Mouse (Mus musculus) lung, embryonic 16.5 days (tissue): Measurements from ENCODE around the gene Tmem186. TPM values are rescaled to one million over a fixed set of nuclear protein-coding genes. Genes with fewer than 3 reads are reported as not detected.
A peak's percentile ranks its signal among the peaks of the same experiment; 100 is the strongest.

ENCODE experiments used
- ATAC-seq: fragments of 200-750 bp; cut with Nextera tagmentation; 2 replicates; pipeline ENCODE4 v1.8.0; 2017; ENCODE audit warnings: low read depth, mild to moderate bottlenecking, moderate library complexity
- H3K27ac ChIP-seq: fragments of 300-500 bp; sonication (generic); 2 replicates; pipeline ENCODE4 v1.5.1; 2014; ENCODE audit warnings: mild to moderate bottlenecking, control low read depth, low read length
- H3K27me3 ChIP-seq: fragments of 300-500 bp; sonication (generic); 2 replicates; pipeline ENCODE4 v1.6.1; 2014; ENCODE audit warnings: low read depth, low read length, mixed read lengths; ENCODE audit not compliant: control insufficient read depth, insufficient read depth
- H3K36me3 ChIP-seq: fragments of 300-500 bp; sonication (generic); 2 replicates; pipeline ENCODE4 v1.6.1; 2014; ENCODE audit warnings: low read length; ENCODE audit not compliant: control insufficient read depth, insufficient read depth
- H3K4me1 ChIP-seq: fragments of 300-500 bp; sonication (generic); replicated peaks from 2 replicates; pipeline ENCODE4 v1.6.1; 2014; ENCODE audit warnings: low read length, mixed read lengths; ENCODE audit not compliant: control insufficient read depth, insufficient read depth
- H3K4me2 ChIP-seq: fragments of 300-500 bp; sonication (generic); 2 replicates; pipeline ENCODE4 v1.6.1; 2014; ENCODE audit warnings: low read depth, low read length, control low read depth
- H3K4me3 ChIP-seq: fragments of 300-500 bp; sonication (generic); 2 replicates; pipeline ENCODE4 v1.5.1; 2014; ENCODE audit warnings: mild to moderate bottlenecking, low read length, control low read depth
- H3K9ac ChIP-seq: fragments of 300-500 bp; sonication (generic); 2 replicates; pipeline ENCODE4 v1.6.1; 2014; ENCODE audit warnings: low read length, control low read depth
- H3K9me3 ChIP-seq: fragments of 300-500 bp; sonication (generic); 2 replicates; pipeline ENCODE4 v1.6.1; 2016; ENCODE audit warnings: low read length; ENCODE audit not compliant: control insufficient read depth
- WGBS: fragments of 180-500 bp; shearing (Covaris S2); extraction: QIAGEN DNeasy Blood & Tissue Kit; methylation state at CpG from one replicate; pipeline ENCODE4 v1.1.7; 2014; 5-methylcytosine and 5-hydroxymethylcytosine counted together
- polyA plus RNA-seq: library from polyadenylated mRNA; unstranded; fragments of >200 nt; fragmentation: Nextera tagmentation; extraction: Ambion mirVana; gene quantifications from 2 replicates; pipeline ENCODE4 v1.2.1, GENCODE M21; 2015

The Tmem186 gene
- polyA plus RNA-seq, 1 experiment from 2014 or later = 16.2 TPM

DNA sequence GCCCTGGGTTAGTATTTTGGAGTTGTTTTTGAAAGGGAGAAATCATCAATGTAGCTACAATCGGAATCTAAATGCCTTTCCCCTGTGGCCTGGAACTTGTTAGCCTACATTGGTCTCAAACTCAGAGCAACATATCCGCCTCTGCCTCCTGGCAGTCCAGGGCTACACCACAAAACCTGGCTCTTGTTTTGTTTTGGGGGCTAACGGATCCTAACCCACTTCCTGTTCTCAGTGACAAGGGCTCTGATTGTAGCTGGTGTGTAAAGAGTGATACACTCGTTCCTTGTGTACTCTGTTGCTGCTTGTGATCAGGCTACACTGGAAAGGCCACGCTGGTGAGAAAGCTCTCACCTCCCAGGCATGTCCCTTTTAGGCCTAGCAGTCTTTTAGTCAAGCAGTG, 6.1 kb downstream of the Tmem186 start:
- Histone ChIP-seq H3K9me3 (no peaks in the 10 kb centered on the region), H3K27ac (no peak overlapping the region), H3K27me3 (no peaks in the 10 kb centered on the region), H3K9ac (no peak overlapping the region), H3K4me2 (no peak overlapping the region), H3K4me1 (peaks cover 5% of the 10 kb centered on the region), H3K36me3 (peaks cover 10% of the 10 kb centered on the region; the same call in 1 of the 2 replicates), H3K4me3 (no peak overlapping the region)
- WGBS = 86% methylated on average over 5 of the region's 5 CpGs
- ATAC-seq = no peak

DNA sequence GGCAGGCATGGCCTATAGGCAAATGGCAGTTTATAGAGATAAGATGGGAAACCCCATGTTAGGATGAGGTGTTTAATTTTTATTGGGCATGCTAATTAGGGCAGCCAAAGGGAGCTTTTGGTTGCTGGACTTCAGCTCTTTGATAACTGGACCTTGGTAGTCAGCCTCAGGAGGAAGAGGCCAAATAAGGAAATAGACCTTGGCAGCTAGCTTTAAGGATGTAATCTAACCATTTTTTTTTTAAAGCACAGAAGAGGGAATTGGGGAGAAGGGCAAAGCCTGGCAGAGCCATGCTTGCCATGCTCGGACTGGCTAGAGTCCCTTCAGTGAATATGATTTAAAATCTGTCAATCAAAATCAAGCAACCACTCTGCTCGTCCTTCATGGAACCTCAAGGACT, 7.1 kb downstream of the Tmem186 start:
- ATAC-seq = no peak
- Histone ChIP-seq H3K9me3 (no peaks in the 10 kb centered on the region), H3K4me1 (no peaks in the 10 kb centered on the region), H3K27me3 (no peaks in the 10 kb centered on the region), H3K4me2 (no peak overlapping the region), H3K36me3 (0 out of 2 replicates have a peak, but pooled peaks cover 6% of the 10 kb centered on the region), H3K4me3 (no peak overlapping the region), H3K27ac (no peak overlapping the region), H3K9ac (no peak overlapping the region)
- 65% methylated on average over 2 of the region's 2 CpGs for whole genome bisulfite sequencing

DNA sequence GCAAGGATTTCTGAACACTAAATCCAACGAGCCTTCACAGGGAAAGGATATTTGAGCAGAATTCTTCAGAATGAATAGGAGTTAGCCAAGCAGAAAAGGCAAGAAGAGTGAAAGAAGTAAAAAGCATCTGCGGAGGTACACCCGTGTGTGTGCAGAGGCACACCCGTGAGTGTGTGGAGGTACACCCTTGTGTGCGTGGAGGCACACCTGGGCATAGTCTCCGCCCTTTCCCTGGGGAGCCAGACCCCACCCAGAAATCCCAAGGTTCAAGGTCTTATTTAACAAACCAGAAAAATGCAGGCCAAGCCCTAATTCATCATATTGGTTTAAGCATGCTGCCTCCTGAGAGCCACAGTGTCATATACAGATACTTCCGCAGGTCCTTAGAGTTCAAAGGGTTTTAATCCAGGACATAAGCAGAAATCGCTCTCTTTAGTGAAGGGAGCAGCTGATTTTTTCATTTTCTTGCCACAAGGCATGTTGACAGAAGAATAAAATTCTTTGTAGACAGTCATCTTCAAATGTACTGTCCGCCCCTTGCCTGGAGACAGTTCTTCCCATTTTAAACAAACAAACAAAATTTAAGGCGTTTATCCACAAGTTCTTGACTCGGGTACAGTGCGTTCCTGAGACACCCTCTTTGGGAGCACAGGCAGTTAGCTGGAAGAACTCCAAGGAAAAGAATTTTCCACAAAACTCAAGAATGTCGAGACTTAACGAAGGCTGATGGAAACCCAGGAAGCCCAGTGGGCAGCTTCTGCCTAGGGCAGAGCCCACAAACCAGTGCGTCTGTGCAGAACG, 17.0 kb downstream of the Tmem186 start:
- Histone ChIP-seq H3K27me3 (no peaks in the 10 kb centered on the region), H3K36me3 (no peaks in the 10 kb centered on the region), H3K4me3 (no peak overlapping the region), H3K9me3 (no peaks in the 10 kb centered on the region), H3K4me1 (peaks cover 4% of the 10 kb centered on the region; the same call in 1 of the 2 replicates), H3K9ac (no peak overlapping the region), H3K4me2 (no peak overlapping the region), H3K27ac (no peak overlapping the region)
- 46% methylated on average over 16 of the region's 16 CpGs for whole genome bisulfite sequencing
- 0 out of 2 replicates have a peak, but pooled peaks have one; percentile 15 for ATAC-seq

DNA sequence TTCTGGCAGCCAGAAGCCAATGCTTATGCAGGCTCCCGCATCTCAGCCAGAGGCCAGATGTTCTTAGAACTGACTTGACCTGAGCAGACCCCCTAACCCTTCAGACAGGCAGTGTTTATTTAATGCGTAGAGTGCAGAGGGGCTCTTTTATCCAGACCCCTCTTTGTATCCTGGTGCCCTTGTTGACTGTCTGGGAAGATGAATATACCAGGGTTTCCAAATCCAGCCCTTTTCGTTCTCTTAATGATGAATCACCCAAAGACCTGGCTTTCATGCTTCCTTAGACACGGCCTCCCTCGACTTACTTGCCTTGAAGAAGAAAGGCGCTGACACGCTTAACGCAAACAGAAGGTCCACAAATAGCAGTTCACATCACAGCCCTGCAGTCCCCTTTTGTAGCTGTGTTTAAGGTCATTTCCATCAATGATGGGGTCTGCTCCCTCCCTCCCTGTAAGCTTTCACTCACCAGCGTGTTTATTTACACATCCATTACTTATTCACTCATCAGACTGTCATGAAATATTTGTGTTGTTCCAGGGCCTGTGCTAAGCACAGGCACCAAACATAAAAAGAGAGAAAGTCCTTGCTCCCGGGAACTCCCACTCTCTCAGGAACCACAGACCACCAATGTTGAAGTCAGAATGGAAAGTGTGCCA, 17.7 kb downstream of the Tmem186 start:
- H3K9me3 ChIP-seq = no peaks in the 10 kb centered on the region
- ATAC-seq = 0 out of 2 replicates have a peak, but pooled peaks have one; percentile 41
- H3K36me3 ChIP-seq = no peaks in the 10 kb centered on the region
- no peak overlapping the region for H3K4me3 ChIP-seq
- H3K27ac ChIP-seq = no peak overlapping the region
- no peaks in the 10 kb centered on the region for H3K27me3 ChIP-seq
- no peak overlapping the region for H3K9ac ChIP-seq
- 15% methylated on average over 10 of the region's 10 CpGs for WGBS
- H3K4me2 ChIP-seq = no peak overlapping the region
- H3K4me1 ChIP-seq = peaks cover 4% of the 10 kb centered on the region; the same call in 1 of the 2 replicates

DNA sequence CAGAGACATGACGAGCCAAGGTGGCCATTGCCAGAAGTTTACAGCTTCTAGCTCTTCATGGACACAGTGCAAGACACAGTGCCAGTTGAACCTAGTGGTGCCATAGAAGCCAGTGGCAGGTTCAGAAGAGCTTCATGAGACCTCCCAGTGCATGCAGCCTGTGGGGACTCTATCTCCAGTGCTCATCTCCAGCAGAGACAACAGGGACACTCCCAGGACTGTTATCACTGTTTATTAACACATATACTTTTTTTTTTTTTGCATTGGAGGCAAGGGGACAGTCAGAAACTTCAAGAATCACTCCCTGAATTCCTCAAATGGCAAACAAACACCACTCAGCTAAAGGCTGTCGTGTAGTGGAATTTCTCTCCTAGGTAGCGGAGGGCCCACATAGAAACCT, 24.1 kb downstream of the Tmem186 start:
- WGBS = 65% methylated on average over 3 of the region's 3 CpGs
- H3K36me3 ChIP-seq = no peaks in the 10 kb centered on the region; the same call in 1 of the 2 replicates

DNA sequence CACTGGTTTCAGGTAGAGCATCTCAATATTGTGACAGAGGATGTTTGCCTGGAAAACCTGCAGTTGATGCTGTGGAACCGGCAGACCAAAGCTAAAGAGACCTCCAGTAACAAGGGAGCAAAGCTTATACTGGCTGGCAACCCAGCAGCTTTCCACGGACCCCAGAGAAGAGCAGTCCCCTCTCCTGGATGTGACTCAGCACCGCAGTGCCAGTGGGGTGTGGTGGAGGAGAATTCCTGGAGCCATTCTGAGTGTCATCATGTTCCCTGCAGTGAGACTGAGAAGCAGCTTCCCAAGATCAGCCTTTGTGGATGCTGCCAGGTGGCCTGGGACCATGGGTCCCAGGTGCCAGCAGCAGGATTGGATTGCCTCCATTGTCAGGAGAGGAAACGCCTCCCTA, 24.5 kb downstream of the Tmem186 start:
- Histone ChIP-seq H3K9ac (no peak overlapping the region), H3K4me2 (no peak overlapping the region), H3K36me3 (no peaks in the 10 kb centered on the region; the same call in 1 of the 2 replicates), H3K27me3 (no peaks in the 10 kb centered on the region), H3K4me3 (no peak overlapping the region), H3K4me1 (no peaks in the 10 kb centered on the region), H3K9me3 (no peaks in the 10 kb centered on the region), H3K27ac (no peak overlapping the region)
- 77% methylated on average over 4 of the region's 4 CpGs for WGBS
- no peak for ATAC-seq

More for the DNA sequence above, 24.1 kb downstream of the Tmem186 start:
- Histone ChIP-seq H3K27me3 (no peaks in the 10 kb centered on the region), H3K9ac (no peak overlapping the region), H3K9me3 (no peaks in the 10 kb centered on the region), H3K4me3 (no peak overlapping the region), H3K27ac (no peak overlapping the region), H3K4me1 (no peaks in the 10 kb centered on the region), H3K4me2 (no peak overlapping the region)
- ATAC-seq = no peak

DNA sequence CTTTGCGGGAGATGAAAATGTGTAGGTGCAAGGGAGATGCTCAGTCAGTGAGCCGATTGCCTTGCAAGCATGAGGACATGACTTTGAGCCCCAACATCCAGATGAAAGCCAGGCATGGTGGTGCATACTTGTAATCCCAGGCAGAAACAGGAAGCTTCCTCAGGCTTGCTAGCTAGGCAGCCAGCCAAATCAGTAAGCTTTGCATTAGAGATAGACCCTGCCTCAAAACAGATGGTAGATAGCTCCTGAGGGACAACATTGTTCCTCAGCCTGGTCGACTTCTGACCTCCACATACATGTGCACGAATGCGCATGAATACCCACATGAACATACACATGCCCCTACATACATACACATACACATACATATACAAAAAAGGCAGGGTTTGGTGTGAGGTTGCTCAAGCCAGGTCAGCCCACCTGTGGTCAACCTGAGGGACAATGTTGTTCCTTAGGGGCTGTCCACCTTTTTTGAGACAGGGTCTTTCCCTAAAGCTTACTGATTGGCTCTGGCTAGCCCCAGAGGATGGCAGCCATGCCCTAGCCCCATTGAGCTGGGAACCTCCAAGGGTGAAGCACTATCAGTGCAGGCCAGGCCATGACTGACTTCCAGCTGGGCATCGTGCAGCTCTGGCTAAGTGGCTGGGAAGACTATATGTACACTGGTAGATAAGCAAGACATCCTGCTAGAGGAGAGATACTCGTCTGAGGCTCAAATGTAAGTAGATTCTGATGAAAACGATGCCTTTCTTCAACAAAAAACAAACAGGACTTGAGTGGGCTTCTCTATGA, 25.1 kb downstream of the Tmem186 start:
- Histone ChIP-seq H3K4me2 (no peak overlapping the region), H3K9ac (no peak overlapping the region), H3K36me3 (no peaks in the 10 kb centered on the region; the same call in 1 of the 2 replicates), H3K4me3 (no peak overlapping the region), H3K27ac (no peak overlapping the region), H3K27me3 (no peaks in the 10 kb centered on the region), H3K4me1 (no peaks in the 10 kb centered on the region), H3K9me3 (no peaks in the 10 kb centered on the region)
- ATAC-seq = no peak
- 76% methylated on average over 8 of the region's 8 CpGs for WGBS

DNA sequence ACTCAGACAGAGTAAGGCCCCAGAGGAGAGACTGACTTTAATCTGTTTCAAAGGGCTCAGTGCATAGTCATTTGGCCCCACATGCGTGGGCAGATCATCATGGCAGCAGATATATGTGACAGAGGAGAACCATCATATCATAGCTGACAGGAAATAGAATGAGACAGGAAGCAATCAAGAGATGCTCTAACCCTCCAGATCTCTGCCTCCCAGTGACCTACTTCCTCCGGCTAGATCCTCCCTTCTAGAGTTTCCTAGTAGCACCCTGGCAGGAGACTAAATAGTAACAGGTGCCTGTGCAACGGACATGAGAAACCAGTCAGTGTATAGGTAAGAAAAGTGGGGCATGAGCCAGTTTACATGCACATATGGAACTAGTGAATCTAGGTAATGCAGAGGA, 27.1 kb downstream of the Tmem186 start:
- WGBS = 67% methylated on average over 3 of the region's 3 CpGs
- no peak overlapping the region for H3K4me3 ChIP-seq
- no peak overlapping the region for H3K4me2 ChIP-seq
- no peak overlapping the region for H3K27ac ChIP-seq
- no peaks in the 10 kb centered on the region for H3K27me3 ChIP-seq
- no peak for ATAC-seq
- no peak overlapping the region for H3K9ac ChIP-seq
- H3K9me3 ChIP-seq = no peaks in the 10 kb centered on the region
- H3K36me3 ChIP-seq = no peaks in the 10 kb centered on the region; the same call in 1 of the 2 replicates
- no peaks in the 10 kb centered on the region for H3K4me1 ChIP-seq

DNA sequence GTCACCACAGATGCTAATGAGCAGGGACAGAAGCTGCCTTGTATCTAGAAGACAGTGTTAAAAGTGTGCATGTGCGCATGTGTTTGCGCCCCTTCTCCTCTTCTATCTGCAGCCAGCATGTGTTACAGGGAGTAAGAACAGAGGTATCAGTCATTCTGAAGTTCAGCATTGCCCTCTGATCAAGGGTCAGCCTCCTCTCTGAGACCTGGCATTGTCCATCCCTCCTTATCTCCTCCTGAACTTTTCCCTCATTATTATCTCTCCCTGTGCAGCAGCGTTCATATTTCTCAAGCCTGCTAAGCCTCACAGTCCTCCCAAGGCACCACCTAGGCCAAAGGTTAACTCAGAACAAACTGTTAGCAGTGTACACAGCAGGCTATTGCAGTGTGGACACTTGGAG, 33.7 kb downstream of the Tmem186 start:
- no peak overlapping the region for H3K4me3 ChIP-seq
- no peak for ATAC-seq
- WGBS = 55% methylated on average over 3 of the region's 3 CpGs
- H3K9ac ChIP-seq = no peak overlapping the region
- H3K27me3 ChIP-seq = no peaks in the 10 kb centered on the region
- H3K4me1 ChIP-seq = no peaks in the 10 kb centered on the region
- H3K36me3 ChIP-seq = no peaks in the 10 kb centered on the region
- no peaks in the 10 kb centered on the region for H3K9me3 ChIP-seq
- H3K27ac ChIP-seq = no peak overlapping the region
- no peak overlapping the region for H3K4me2 ChIP-seq
